Mouse (Mus musculus) stomach, postnatal 0 days (tissue): ENCODE measurements at regions not wholly inside any gene's neighbourhood (a gene's known extent, or its start where the extent isn't known, plus 50 kb on each side); places are given as distances from the start of the nearest gene placed in this dataset.

Experiments
- CTCF ChIP-seq: IDR thresholded peaks from 2 replicates; pipeline ENCODE4 v1.5.1; 2016; ENCODE audit warnings: antibody characterized with exemption, low read depth, mild to moderate bottlenecking, moderate library complexity
- EP300 ChIP-seq: optimal IDR thresholded peaks from 2 replicates; pipeline ENCODE3; 2016; ENCODE audit warnings: antibody characterized with exemption

DNA sequence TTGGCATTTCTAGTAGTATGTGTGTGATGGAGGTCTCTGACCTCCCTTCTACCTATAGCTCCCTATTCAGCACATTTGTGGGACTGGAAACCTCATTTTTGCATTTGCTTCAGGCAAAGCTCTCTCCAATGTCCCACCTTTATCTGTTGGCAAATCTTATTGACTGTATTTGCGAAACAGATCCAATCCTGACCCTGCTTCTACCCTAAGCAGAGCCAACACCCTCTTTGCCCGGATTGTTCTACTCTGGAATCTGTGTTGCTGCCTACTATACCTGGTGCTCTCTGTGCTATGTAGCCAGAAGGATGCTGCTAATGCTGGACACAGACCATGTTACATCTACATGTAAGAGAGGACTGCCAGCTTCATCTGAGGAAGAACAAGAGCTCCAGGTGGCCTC lies 133.3 kb upstream of the Irf2bp2 start:
- no peak for TF ChIP-seq CTCF
- no peak for TF ChIP-seq EP300
